In the genomic region with DNA sequence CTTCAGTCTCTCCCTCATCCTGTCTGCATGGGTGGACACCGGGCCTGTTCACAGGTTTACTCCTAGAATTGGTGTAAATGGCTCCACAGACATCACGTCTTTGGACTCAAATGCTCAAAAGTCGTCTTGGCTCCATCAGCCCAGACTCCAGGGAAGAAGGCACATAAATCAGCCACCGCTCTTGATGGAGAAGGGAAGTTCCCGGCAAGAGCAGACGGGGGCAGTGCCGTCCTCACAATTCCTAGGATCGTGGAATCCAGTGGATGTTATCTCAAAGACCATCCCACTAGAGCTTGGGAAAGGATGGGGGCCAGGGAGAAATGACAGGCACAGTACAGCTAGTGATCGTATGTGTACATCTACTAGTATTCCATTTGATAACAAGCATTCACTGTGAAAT, we compare ENCODE assay signal across 11 mouse cellular contexts. TPM values are rescaled to one million over a fixed set of nuclear protein-coding genes. Genes with fewer than 3 reads are reported as not detected.
DNase-seq lines count a peak whose midpoint lies in the region; ATAC-seq lines count a peak whose summit lies in the region.
"Had no signal": no experiment of that assay in that cellular context is flagged by ENCODE, and none has a peak within 500 bp of the region (broad histone marks: within the 10 kb centered on the region; RNA-seq: fewer than 3 reads in every experiment).

No protein-coding gene starts in this region.

- WGBS in kidney, embryonic 16.5 days: 20% methylated on average over 9 of the region's 9 CpGs
- WGBS in hindbrain, embryonic 16.5 days: 40% methylated on average over 9 of the region's 9 CpGs

- no peak overlapping the region for H3K4me3 ChIP-seq in kidney, embryonic 16.5 days (ENCODE audit: low read length)
- no peak overlapping the region for H3K4me3 ChIP-seq in hindbrain, embryonic 16.5 days (ENCODE audit: low read length)
- H3K4me3 ChIP-seq: embryonic facial prominence, embryonic 13.5 days; midbrain, embryonic 12.5 days had no signal

- H3K4me2 ChIP-seq in kidney, embryonic 16.5 days (replicated peaks; ENCODE audit: low read depth, low read length): no peak overlapping the region
- H3K4me2 ChIP-seq in hindbrain, embryonic 16.5 days (ENCODE audit: low read length): no peak overlapping the region
- H3K4me2 ChIP-seq: embryonic facial prominence, embryonic 13.5 days; midbrain, embryonic 12.5 days had no signal

- 0 out of 2 replicates have a peak, but pooled peaks have one; percentile 39 for ATAC-seq in kidney, embryonic 16.5 days (ENCODE audit: low FRiP score, low TSS enrichment)
- ATAC-seq in hindbrain, embryonic 16.5 days: 0 out of 2 replicates have a peak, but pooled peaks have one; percentile 45
- no peak for ATAC-seq in activated CD4-positive, CD25-positive, alpha-beta regulatory T cell, adult 4 months

- no peaks in the 10 kb centered on the region for H3K9me3 ChIP-seq in kidney, embryonic 16.5 days (ENCODE audit: low read length)
- no peaks in the 10 kb centered on the region for H3K9me3 ChIP-seq in hindbrain, embryonic 16.5 days (ENCODE audit: control insufficient read depth, low read length)
- H3K9me3 ChIP-seq: embryonic facial prominence, embryonic 13.5 days; midbrain, embryonic 12.5 days had no signal

- no peak overlapping the region for H3K27ac ChIP-seq in kidney, embryonic 16.5 days (ENCODE audit: low read length)
- no peak overlapping the region for H3K27ac ChIP-seq in hindbrain, embryonic 16.5 days (ENCODE audit: low read depth, low read length)
- H3K27ac ChIP-seq: embryonic facial prominence, embryonic 13.5 days; midbrain, embryonic 12.5 days had no signal

- H3K27me3 ChIP-seq in kidney, embryonic 16.5 days (ENCODE audit: insufficient read depth, low read length): no peaks in the 10 kb centered on the region
- H3K27me3 ChIP-seq in hindbrain, embryonic 16.5 days (replicated peaks; ENCODE audit: control insufficient read depth, insufficient read depth, low read length): no peaks in the 10 kb centered on the region
- H3K27me3 ChIP-seq: embryonic facial prominence, embryonic 13.5 days; midbrain, embryonic 12.5 days had no signal

- no peaks in the 10 kb centered on the region for H3K36me3 ChIP-seq in kidney, embryonic 16.5 days (ENCODE audit: insufficient read depth, low read length)
- H3K36me3 ChIP-seq in hindbrain, embryonic 16.5 days (ENCODE audit: control insufficient read depth, insufficient read depth, low read length): no peaks in the 10 kb centered on the region
- H3K36me3 ChIP-seq: embryonic facial prominence, embryonic 13.5 days; midbrain, embryonic 12.5 days had no signal

- no peak overlapping the region for H3K9ac ChIP-seq in kidney, embryonic 16.5 days (replicated peaks; ENCODE audit: low read length)
- H3K9ac ChIP-seq in hindbrain, embryonic 16.5 days (ENCODE audit: low read depth, low read length): no peak overlapping the region
- H3K9ac ChIP-seq: embryonic facial prominence, embryonic 13.5 days; midbrain, embryonic 12.5 days had no signal

- peaks cover 4% of the 10 kb centered on the region; the same call in 1 of the 2 replicates for H3K4me1 ChIP-seq in kidney, embryonic 16.5 days (ENCODE audit: insufficient read depth, low read length)
- H3K4me1 ChIP-seq in hindbrain, embryonic 16.5 days (ENCODE audit: control insufficient read depth, insufficient read depth, low read depth, low read length): no peaks in the 10 kb centered on the region
- H3K4me1 ChIP-seq: midbrain, embryonic 12.5 days had no signal

- DNase-seq in cerebellum, postnatal 14 days: peak; percentile 42 to 62
- no peak for DNase-seq in cerebellum, adult 8-10 months
- DNase-seq in kidney, postnatal 14 days: no peak
- peak; percentile 44 for DNase-seq in lung, postnatal 10 days
- DNase-seq in lung, postnatal 14 days: no peak

RNA-seq across cellular contexts. Expression of a gene that starts 12.3 kb away (rescaled TPM):
- 5.0 and 5.1 TPM in 2 replicates for polyA plus RNA-seq in kidney, embryonic 16.5 days (2015; fragmentation: Nextera tagmentation; extraction: Ambion mirVana)
- polyA plus RNA-seq in hindbrain, embryonic 16.5 days (2015; fragmentation: Nextera tagmentation; extraction: Ambion mirVana): 2.2 and 2.7 TPM in 2 replicates
- polyA plus RNA-seq in activated CD4-positive, CD25-positive, alpha-beta regulatory T cell, adult 4 months (2017; shearing (Covaris generic)): not detected

RNA-seq across cellular contexts. Expression of a gene that starts 45.2 kb away (rescaled TPM):
- polyA plus RNA-seq in kidney, embryonic 16.5 days (2015; fragmentation: Nextera tagmentation; extraction: Ambion mirVana): 5.4 and 6.3 TPM in 2 replicates
- polyA plus RNA-seq in hindbrain, embryonic 16.5 days (2015; fragmentation: Nextera tagmentation; extraction: Ambion mirVana): 2.1 and 2.2 TPM in 2 replicates
- polyA plus RNA-seq in activated CD4-positive, CD25-positive, alpha-beta regulatory T cell, adult 4 months (2017; shearing (Covaris generic)): 10 to 100 TPM; 76.6 to 80.0 TPM
- polyA plus RNA-seq: C2C12 had no signal

Comparison
In these comparisons a context has a peak if more than half of its experiments do, and no peak if none do; other contexts are left out.
1. DNase-seq: peak in cerebellum, postnatal 14 days (2 of 2) and lung, postnatal 10 days (single experiment); none in cerebellum, adult 8-10 months (single experiment), kidney, postnatal 14 days (single experiment) and lung, postnatal 14 days (single experiment).
2. RNA of a gene that starts 45.2 kb away (polyA plus RNA-seq): 76.6 to 80.0 TPM in activated CD4-positive, CD25-positive, alpha-beta regulatory T cell, adult 4 months; 5.4 to 6.3 TPM in kidney, embryonic 16.5 days and 2.1 to 2.2 TPM in hindbrain, embryonic 16.5 days; every median in the first group is over 10 times any median in the second.